Mouse (Mus musculus): Measurements from ENCODE around the gene Shank1. TPM values are rescaled to one million over a fixed set of nuclear protein-coding genes. Genes with fewer than 3 reads are reported as not detected.
"Not testable (repeated sequence)": the region's sequence is repeated elsewhere in the genome, so short reads cannot be mapped to it uniquely, and the experiment has no call there.

The Shank1 gene
- total RNA-seq (2015; ENCODE audit: low replicate concordance) (not detected in 2 replicates), total RNA-seq (2017; ENCODE audit: low replicate concordance) (under 0.01 and 0.23 TPM in 2 replicates)

GRCm38 (mm10) chr7:44309475-44310284 lies at the start of gene Shank1:
Shank1 (plus strand) TSS chr7:44310253.
- no peak for ATAC-seq (replicated peaks; ENCODE audit: low FRiP score, poor library complexity, severe bottlenecking)

GRCm38 (mm10) chr7:44260410-44260809 lies 49.6 kb upstream of the Shank1 start:
- ATAC-seq (replicated peaks; ENCODE audit: low FRiP score, poor library complexity, severe bottlenecking): no peak

GRCm38 (mm10) chr7:44261147-44261546 lies 48.9 kb upstream of the Shank1 start, which contains the start of gene Gm15517:
Gm15517 (plus strand) TSS chr7:44261447.
- no peak for ATAC-seq (replicated peaks; ENCODE audit: low FRiP score, poor library complexity, severe bottlenecking)

- peak; percentile 87 for ATAC-seq (replicated peaks; ENCODE audit: low FRiP score, poor library complexity, severe bottlenecking)
These were observed 47.0 kb upstream of the Shank1 start for GRCm38 (mm10) chr7:44262791-44263643.

- no peak for ATAC-seq (replicated peaks; ENCODE audit: low FRiP score, poor library complexity, severe bottlenecking)
These were observed 41.9 kb upstream of the Shank1 start for GRCm38 (mm10) chr7:44268117-44268516.

- no peak for ATAC-seq (replicated peaks; ENCODE audit: low FRiP score, poor library complexity, severe bottlenecking)
These were observed 40.7 kb upstream of the Shank1 start for GRCm38 (mm10) chr7:44269397-44269796.

GRCm38 (mm10) chr7:44271309-44271708 lies 38.7 kb upstream of the Shank1 start:
- no peak for ATAC-seq (replicated peaks; ENCODE audit: low FRiP score, poor library complexity, severe bottlenecking)

GRCm38 (mm10) chr7:44272546-44272945 lies 37.5 kb upstream of the Shank1 start:
- no peak for ATAC-seq (replicated peaks; ENCODE audit: low FRiP score, poor library complexity, severe bottlenecking)

GRCm38 (mm10) chr7:44273446-44273845 lies 36.6 kb upstream of the Shank1 start:
- no peak for ATAC-seq (replicated peaks; ENCODE audit: low FRiP score, poor library complexity, severe bottlenecking)

- no peak for ATAC-seq (replicated peaks; ENCODE audit: low FRiP score, poor library complexity, severe bottlenecking)
These were observed 36.0 kb upstream of the Shank1 start for GRCm38 (mm10) chr7:44274096-44274495.

GRCm38 (mm10) chr7:44275546-44275945 lies 34.5 kb upstream of the Shank1 start:
- no peak for ATAC-seq (replicated peaks; ENCODE audit: low FRiP score, poor library complexity, severe bottlenecking)

GRCm38 (mm10) chr7:44276461-44277249 lies 33.4 kb upstream of the Shank1 start:
- ATAC-seq (replicated peaks; ENCODE audit: low FRiP score, poor library complexity, severe bottlenecking): no peak

GRCm38 (mm10) chr7:44277250-44277622 lies 32.8 kb upstream of the Shank1 start:
- no peak for ATAC-seq (replicated peaks; ENCODE audit: low FRiP score, poor library complexity, severe bottlenecking)

GRCm38 (mm10) chr7:44280959-44281358 lies 29.1 kb upstream of the Shank1 start:
- ATAC-seq (replicated peaks; ENCODE audit: low FRiP score, poor library complexity, severe bottlenecking): no peak

- ATAC-seq (replicated peaks; ENCODE audit: low FRiP score, poor library complexity, severe bottlenecking): no peak
These were observed 28.5 kb upstream of the Shank1 start for GRCm38 (mm10) chr7:44281586-44281985.

GRCm38 (mm10) chr7:44287760-44288159 lies 22.3 kb upstream of the Shank1 start:
- ATAC-seq (replicated peaks; ENCODE audit: low FRiP score, poor library complexity, severe bottlenecking): no peak

- no peak for ATAC-seq (replicated peaks; ENCODE audit: low FRiP score, poor library complexity, severe bottlenecking)
These were observed 19.1 kb upstream of the Shank1 start for GRCm38 (mm10) chr7:44290986-44291385.

GRCm38 (mm10) chr7:44291418-44291817 lies 18.6 kb upstream of the Shank1 start:
- ATAC-seq (replicated peaks; ENCODE audit: low FRiP score, poor library complexity, severe bottlenecking): no peak

- not testable (repeated sequence) for ATAC-seq (replicated peaks; ENCODE audit: low FRiP score, poor library complexity, severe bottlenecking)
These were observed 12.6 kb upstream of the Shank1 start for GRCm38 (mm10) chr7:44297501-44297900.
